Mouse (Mus musculus) MEL (cell line): ENCODE measurements around the gene Cd68. TPM values are rescaled to one million over a fixed set of nuclear protein-coding genes. Genes with fewer than 3 reads are reported as not detected.

Experiments
- DNase-seq: peaks from one replicate; pipeline ENCODE4 v3.0.0; 2011; ENCODE audit warnings: low read depth, low spot score
- H3K27ac ChIP-seq: 2 replicates; pipeline ENCODE4 v1.5.1; 2012; ENCODE audit warnings: low read depth, mild to moderate bottlenecking, control low read depth, low read length, moderate library complexity; ENCODE audit not compliant: control insufficient read depth
- H3K27me3 ChIP-seq, 2 experiments: fragments of 150-350 bp in 1 of 2; sonication (generic) in 1 of 2; 2 replicates each; pipeline ENCODE4 v1.6.1; 2012; ENCODE audit warnings: low read length in 2 of 2, mild to moderate bottlenecking in 2 of 2, improper control_type of control experiment in 1 of 2, moderate library complexity in 1 of 2; ENCODE audit not compliant: insufficient read depth in 2 of 2, control insufficient read depth in 1 of 2
- H3K36me3 ChIP-seq, 2 experiments: 2 replicates each; pipeline ENCODE4 v1.6.1; 2012 to 2014; ENCODE audit warnings: low read length in 2 of 2, improper control_type of control experiment in 1 of 2, inconsistent platforms in 1 of 2, mild to moderate bottlenecking in 1 of 2; ENCODE audit not compliant: insufficient read depth in 2 of 2, control insufficient read depth in 1 of 2
- H3K4me1 ChIP-seq, 2 experiments: fragments of 150-350 bp in 1 of 2; sonication (generic) in 1 of 2; 2 replicates each; pipeline ENCODE4 v1.6.1; 2012; ENCODE audit warnings: low read length in 2 of 2, improper control_type of control experiment in 1 of 2, mild to moderate bottlenecking in 1 of 2; ENCODE audit not compliant: insufficient read depth in 2 of 2, control insufficient read depth in 1 of 2
- H3K4me3 ChIP-seq, 2 experiments: fragments of 150-350 bp in 1 of 2; sonication (generic) in 1 of 2; 2 replicates each; pipeline ENCODE4 v1.5.1; 2012; ENCODE audit warnings: low read depth in 2 of 2, low read length in 2 of 2, mild to moderate bottlenecking in 2 of 2, moderate library complexity in 2 of 2, control low read depth in 1 of 2, improper control_type of control experiment in 1 of 2; ENCODE audit not compliant: control insufficient read depth in 1 of 2, insufficient read depth in 1 of 2
- H3K79me2 ChIP-seq: 2 replicates; pipeline ENCODE4 v1.6.1; 2012; ENCODE audit warnings: mild to moderate bottlenecking, low read length, moderate library complexity; ENCODE audit not compliant: control insufficient read depth, poor library complexity, insufficient read depth
- H3K9ac ChIP-seq: 2 replicates; pipeline ENCODE4 v1.6.1; 2012; ENCODE audit warnings: low read depth, mild to moderate bottlenecking, control low read depth, low read length, moderate library complexity; ENCODE audit not compliant: control insufficient read depth, poor library complexity, severe bottlenecking
- H3K9me3 ChIP-seq: fragments of 150-350 bp; sonication (generic); replicated peaks from 2 replicates; pipeline ENCODE4 v1.6.1; 2012; ENCODE audit warnings: mild to moderate bottlenecking, low read length, improper control_type of control experiment, moderate library complexity; ENCODE audit not compliant: insufficient read depth
- BHLHE40 ChIP-seq: IDR thresholded peaks from 2 replicates; pipeline ENCODE4 v1.6.1; 2012; ENCODE audit warnings: low read depth, mild to moderate bottlenecking, inconsistent platforms, low read length, improper control_type of control experiment, borderline replicate concordance
- CHD1 ChIP-seq: IDR thresholded peaks from 2 replicates; pipeline ENCODE4 v1.6.1; 2012; ENCODE audit warnings: low read depth, mild to moderate bottlenecking, inconsistent platforms, low read length, improper control_type of control experiment
- CHD2 ChIP-seq: IDR thresholded peaks from 2 replicates; pipeline ENCODE4 v1.6.1; 2011; ENCODE audit warnings: low read length, improper control_type of control experiment
- CTCF ChIP-seq, 3 experiments: IDR thresholded peaks in 2 of 3; conservative IDR thresholded peaks in 1 of 3; 2 replicates each; pipeline ENCODE4 v1.5.1; 2011 to 2012; ENCODE audit warnings: low read length in 3 of 3, low read depth in 2 of 3, mild to moderate bottlenecking in 2 of 3, improper control_type of control experiment in 1 of 3, inconsistent platforms in 1 of 3, mixed read lengths in 1 of 3, moderate library complexity in 1 of 3; ENCODE audit not compliant: control insufficient read depth in 1 of 3, insufficient read depth in 1 of 3, poor library complexity in 1 of 3, severe bottlenecking in 1 of 3
- E2F4 ChIP-seq: IDR thresholded peaks from 2 replicates; pipeline ENCODE4 v1.6.1; 2011; ENCODE audit warnings: low read depth, low read length, improper control_type of control experiment, borderline replicate concordance
- EP300 ChIP-seq, 2 experiments: IDR thresholded peaks; 2 replicates each; pipeline ENCODE4 v1.6.1; 2011; ENCODE audit warnings: improper control_type of control experiment in 2 of 2, low read length in 2 of 2, low read depth in 1 of 2, mild to moderate bottlenecking in 1 of 2
- ETS1 ChIP-seq: IDR thresholded peaks from 2 replicates; pipeline ENCODE4 v1.6.1; 2012; ENCODE audit warnings: low read depth, mild to moderate bottlenecking, inconsistent platforms, low read length, improper control_type of control experiment, moderate library complexity
- GATA1 ChIP-seq: IDR thresholded peaks from 2 replicates; pipeline ENCODE4 v1.6.1; 2011; ENCODE audit warnings: low read depth, low read length, improper control_type of control experiment
- HCFC1 ChIP-seq: IDR thresholded peaks from 2 replicates; pipeline ENCODE4 v1.6.1; 2012; ENCODE audit warnings: low read depth, mild to moderate bottlenecking, inconsistent platforms, low read length, improper control_type of control experiment, moderate library complexity
- MAFK ChIP-seq: IDR thresholded peaks from 2 replicates; pipeline ENCODE4 v1.6.1; 2011; ENCODE audit warnings: low read depth, mild to moderate bottlenecking, low read length, improper control_type of control experiment, borderline replicate concordance
- MAZ ChIP-seq: IDR thresholded peaks from 2 replicates; pipeline ENCODE4 v1.6.1; 2012; ENCODE audit warnings: low read depth, mild to moderate bottlenecking, inconsistent platforms, low read length, improper control_type of control experiment
- MEF2A ChIP-seq: IDR thresholded peaks from 2 replicates; pipeline ENCODE4 v1.6.1; 2014; ENCODE audit warnings: low read depth, mild to moderate bottlenecking, inconsistent platforms, low read length, improper control_type of control experiment; ENCODE audit not compliant: poor library complexity, insufficient replicate concordance, severe bottlenecking; ENCODE audit errors: extremely low read depth
- MXI1 ChIP-seq: IDR thresholded peaks from 2 replicates; pipeline ENCODE4 v1.6.1; 2011; ENCODE audit warnings: mild to moderate bottlenecking, low read depth, low read length, improper control_type of control experiment
- MYB ChIP-seq: IDR thresholded peaks from 2 replicates; pipeline ENCODE4 v1.6.1; 2011; ENCODE audit warnings: mild to moderate bottlenecking, low read depth, low read length, improper control_type of control experiment
- MYC ChIP-seq: IDR thresholded peaks from 2 replicates; pipeline ENCODE4 v1.6.1; 2011; ENCODE audit warnings: low read depth, mild to moderate bottlenecking, low read length, improper control_type of control experiment, moderate library complexity
- NELFE ChIP-seq: IDR thresholded peaks from 2 replicates; pipeline ENCODE4 v1.6.1; 2011; ENCODE audit warnings: low read depth, low read length, improper control_type of control experiment
- NRF1 ChIP-seq: IDR thresholded peaks from 2 replicates; pipeline ENCODE4 v1.6.1; 2014; ENCODE audit warnings: low read depth, mild to moderate bottlenecking, inconsistent platforms, low read length, improper control_type of control experiment, moderate library complexity; ENCODE audit not compliant: poor library complexity, insufficient read depth, severe bottlenecking
- POLR2A ChIP-seq, 2 experiments: IDR thresholded peaks; 2 replicates each; pipeline ENCODE4 v1.6.1; 2011 to 2012; ENCODE audit warnings: low read length in 2 of 2, mild to moderate bottlenecking in 2 of 2, control low read depth in 1 of 2, improper control_type of control experiment in 1 of 2, low read depth in 1 of 2, moderate library complexity in 1 of 2; ENCODE audit not compliant: control insufficient read depth in 1 of 2, insufficient read depth in 1 of 2, poor library complexity in 1 of 2
- POLR2AphosphoS2 ChIP-seq: IDR thresholded peaks from 2 replicates; pipeline ENCODE4 v1.6.1; 2011; ENCODE audit warnings: low read length, improper control_type of control experiment
- POLR2AphosphoS5 ChIP-seq: IDR thresholded peaks from 2 replicates; pipeline ENCODE4 v1.6.1; 2012; ENCODE audit warnings: low read depth, borderline replicate concordance, mild to moderate bottlenecking, inconsistent platforms, low read length, moderate library complexity, mixed read lengths
- RCOR1 ChIP-seq: IDR thresholded peaks from 2 replicates; pipeline ENCODE4 v1.6.1; 2012; ENCODE audit warnings: low read depth, mild to moderate bottlenecking, inconsistent platforms, low read length, improper control_type of control experiment
- SIN3A ChIP-seq: IDR thresholded peaks from 2 replicates; pipeline ENCODE4 v1.6.1; 2012; ENCODE audit warnings: low read length, improper control_type of control experiment, inconsistent platforms
- TBP ChIP-seq: IDR thresholded peaks from 2 replicates; pipeline ENCODE4 v1.8.0; 2011; ENCODE audit warnings: low read depth, low read length, improper control_type of control experiment
- USF1 ChIP-seq: IDR thresholded peaks from 2 replicates; pipeline ENCODE4 v1.6.1; 2014; ENCODE audit warnings: low read depth, mild to moderate bottlenecking, inconsistent platforms, low read length, improper control_type of control experiment, moderate library complexity
- ZMIZ1 ChIP-seq: IDR thresholded peaks from 2 replicates; pipeline ENCODE4 v1.6.1; 2012; ENCODE audit warnings: low read depth, mild to moderate bottlenecking, inconsistent platforms, low read length, improper control_type of control experiment, moderate library complexity
- ZNF384 ChIP-seq: IDR thresholded peaks from 2 replicates; pipeline ENCODE4 v1.6.1; 2012; ENCODE audit warnings: low read depth, mild to moderate bottlenecking, inconsistent platforms, low read length, improper control_type of control experiment
- polyA plus RNA-seq, 2 experiments: library from polyadenylated mRNA; stranded (reverse) in 1 of 2; unstranded in 1 of 2; fragments of >175 nt in 1 of 2; fragments of >200 nt in 1 of 2; gene quantifications; 2 replicates each; pipeline versions ENCODE4 v1.2.1 to v1.2.4; 2012; ENCODE audit warnings: low replicate concordance in 2 of 2, low read depth in 1 of 2; ENCODE audit not compliant: insufficient read length in 2 of 2, insufficient read depth in 1 of 2, missing spikeins in 1 of 2
- total RNA-seq: library from RNA; depleted of rRNA; stranded (reverse); fragments of 300-350 nt; gene quantifications from 2 replicates; pipeline ENCODE4 v1.2.3, GENCODE M21; 2012

Cd68 gene
- total and polyA plus RNA-seq, 3 experiments: 5.3 to 19.8 TPM; not detected in 1

GRCm38 (mm10) chr11:69714636-69715329 is 48.8 kb upstream of the Cd68 start:
- Histone ChIP-seq H3K9ac (no peak overlapping the region), H3K4me1 (peaks cover 0 to 5% of the 10 kb centered on the region in 2 experiments; a peak in 1 of 4 replicates), H3K79me2 (no peaks in the 10 kb centered on the region)

DNA sequence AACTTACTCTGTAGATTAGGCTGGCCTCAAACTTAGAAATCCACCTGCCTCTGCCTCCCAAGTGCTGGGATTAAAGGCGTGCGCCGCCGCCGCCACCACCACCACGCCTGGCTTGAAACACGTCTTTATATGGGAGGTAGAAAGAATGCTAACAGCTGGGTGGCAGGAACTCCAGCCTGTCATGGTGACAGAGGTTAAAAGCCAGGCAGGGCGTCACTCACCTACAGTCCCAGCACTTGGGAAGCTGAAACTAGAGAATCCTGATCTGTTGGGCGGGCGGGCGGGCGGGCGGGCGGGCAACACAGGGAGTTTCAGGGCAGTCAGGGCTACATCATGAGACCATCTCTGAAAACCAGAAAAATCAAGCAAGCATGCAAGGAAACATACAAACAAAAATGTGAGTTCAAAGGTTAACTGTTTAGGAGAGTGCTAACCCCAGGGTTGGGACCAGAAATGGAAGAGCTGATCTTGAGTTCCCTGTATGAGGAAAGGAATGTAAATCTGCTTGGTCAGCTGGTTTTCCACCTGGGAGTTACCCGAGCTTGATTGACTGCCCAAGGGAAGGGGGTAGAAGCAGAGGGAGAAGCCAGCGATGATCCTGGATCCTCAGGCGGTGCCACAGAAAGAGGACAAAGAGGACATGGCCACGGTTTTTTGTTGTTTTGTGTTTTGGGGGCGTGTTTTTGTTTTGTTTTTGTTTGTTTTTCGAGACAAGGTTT is 47.2 kb upstream of the Cd68 start:
- Histone ChIP-seq H3K79me2 (no peaks in the 10 kb centered on the region), H3K9ac (no peak overlapping the region), H3K27me3 (no peaks in the 10 kb centered on the region), H3K27ac (no peak overlapping the region), H3K4me3 (no peak overlapping the region), H3K36me3 (peaks cover 0 to 3% of the 10 kb centered on the region in 2 experiments; a peak in 1 of 4 replicates), H3K4me1 (peaks cover 0 to 5% of the 10 kb centered on the region in 2 experiments; a peak in 1 of 4 replicates), H3K9me3 (no peaks in the 10 kb centered on the region)
- TF ChIP-seq HCFC1 (no peak), POLR2AphosphoS2 (no peak), E2F4 (no peak), MXI1 (no peak), EP300 (IDR thresholded peaks at IDR 0.05; ENCODE audit: low read depth in 1 of 2, low read length in 2 of 2) (no peak), CHD2 (no peak), MAFK (no peak), TBP (no peak), POLR2AphosphoS5 (no peak), MYC (no peak), CTCF (IDR thresholded peaks at IDR 0.05 in 2 of 3, conservative IDR thresholded peaks at IDR 0.05 in 1 of 3; ENCODE audit: control insufficient read depth in 1 of 3, insufficient read depth in 1 of 3, low read depth in 2 of 3, low read length in 3 of 3, poor library complexity in 1 of 3, severe bottlenecking in 1 of 3) (no peak), RCOR1 (no peak), POLR2A (IDR thresholded peaks at IDR 0.05; ENCODE audit: control insufficient read depth in 1 of 2, insufficient read depth in 1 of 2, low read depth in 1 of 2, low read length in 2 of 2, poor library complexity in 1 of 2) (no peak), SIN3A (no peak), NELFE (no peak)
- no peak for DNase-seq

More at GRCm38 (mm10) chr11:69714636-69715329, 48.8 kb upstream of the Cd68 start:
- no peaks in the 10 kb centered on the region for H3K9me3 ChIP-seq
- no peak for TF ChIP-seq CHD1
- TF ChIP-seq CTCF (IDR thresholded peaks at IDR 0.05 in 2 of 3, conservative IDR thresholded peaks at IDR 0.05 in 1 of 3; ENCODE audit: control insufficient read depth in 1 of 3, insufficient read depth in 1 of 3, low read depth in 2 of 3, low read length in 3 of 3, poor library complexity in 1 of 3, severe bottlenecking in 1 of 3): no peak
- TF ChIP-seq SIN3A: no peak
- TF ChIP-seq GATA1: no peak
- no peak for TF ChIP-seq MXI1
- TF ChIP-seq TBP: no peak
- TF ChIP-seq ZNF384: no peak
- no peak for TF ChIP-seq MAZ
- no peak for TF ChIP-seq ETS1
- TF ChIP-seq MEF2A: no peak
- TF ChIP-seq MYB: no peak
- no peak for TF ChIP-seq ZMIZ1
- TF ChIP-seq E2F4: no peak
- TF ChIP-seq BHLHE40: no peak
- TF ChIP-seq USF1: no peak
- no peak for TF ChIP-seq NRF1
- no peak overlapping the region for H3K4me3 ChIP-seq
- no peak overlapping the region for H3K27ac ChIP-seq
- H3K36me3 ChIP-seq: peaks cover 0 to 3% of the 10 kb centered on the region in 2 experiments; a peak in 1 of 4 replicates
- no peak for DNase-seq
- H3K27me3 ChIP-seq: no peaks in the 10 kb centered on the region
